Mouse (Mus musculus): ENCODE measurements at regions not wholly inside any gene's neighbourhood (a gene's known extent, or its start where the extent isn't known, plus 50 kb on each side); places are given as distances from the start of the nearest gene placed in this dataset.

DNA sequence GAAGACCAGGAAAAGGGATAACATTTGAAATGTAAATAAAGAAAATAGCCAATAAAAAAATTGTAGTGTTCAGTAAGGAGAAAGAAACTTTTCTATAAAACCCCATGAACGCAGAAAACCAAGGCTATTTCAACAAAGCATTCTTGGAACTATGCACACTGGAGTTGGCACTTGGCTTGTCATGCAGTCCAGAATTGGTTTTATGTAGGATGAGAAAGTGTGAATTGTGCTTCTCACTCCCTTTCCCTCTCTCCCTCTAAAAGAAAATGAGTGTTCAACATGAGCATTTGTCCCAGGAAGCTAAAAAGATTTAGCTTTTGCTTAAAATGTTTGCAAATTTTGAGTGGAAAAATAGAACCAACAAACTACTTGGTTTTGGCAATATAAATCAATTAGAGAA, 841.6 kb upstream of the Adam24 start:
- no peak overlapping the region for H3K27ac ChIP-seq
- no peaks in the 10 kb centered on the region for H3K36me3 ChIP-seq
- no peaks in the 10 kb centered on the region for H3K27me3 ChIP-seq
- H3K9ac ChIP-seq: no peak overlapping the region
- no peak overlapping the region for H3K4me3 ChIP-seq
- no peak overlapping the region for H3K4me2 ChIP-seq
- no peak for ATAC-seq (ENCODE audit: borderline replicate concordance, extremely low read depth, low FRiP score, low TSS enrichment)
- no peaks in the 10 kb centered on the region for H3K9me3 ChIP-seq
- WGBS: 58% methylated on average over 1 of the region's 1 CpGs
- no peaks in the 10 kb centered on the region for H3K4me1 ChIP-seq

DNA sequence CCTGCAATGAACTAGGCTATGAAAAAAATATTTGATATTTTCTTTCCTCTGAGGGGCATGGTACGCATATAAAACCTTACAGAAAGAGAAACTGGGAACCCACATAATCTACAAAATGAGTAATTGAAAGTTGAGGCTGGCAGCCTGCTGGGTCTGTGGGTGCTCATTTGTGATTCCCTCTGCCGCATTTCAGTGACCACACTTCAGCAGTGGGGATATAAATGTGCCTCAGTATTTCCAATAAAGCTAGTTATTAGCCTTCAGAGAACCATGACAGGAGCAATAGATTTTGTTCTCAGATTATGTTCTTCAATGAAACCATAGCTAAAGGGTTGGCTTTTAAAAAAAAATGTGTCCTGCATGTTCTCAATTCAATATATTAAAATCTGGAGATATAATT, 828.0 kb upstream of the Adam24 start:
- no peak overlapping the region for H3K9ac ChIP-seq
- 78% methylated on average over 2 of the region's 2 CpGs for whole genome bisulfite sequencing
- H3K36me3 ChIP-seq: no peaks in the 10 kb centered on the region
- ATAC-seq (ENCODE audit: borderline replicate concordance, extremely low read depth, low FRiP score, low TSS enrichment): no peak
- H3K4me1 ChIP-seq: no peaks in the 10 kb centered on the region
- no peaks in the 10 kb centered on the region for H3K27me3 ChIP-seq
- no peak overlapping the region for H3K4me2 ChIP-seq
- H3K4me3 ChIP-seq: no peak overlapping the region
- no peak overlapping the region for H3K27ac ChIP-seq
- no peaks in the 10 kb centered on the region for H3K9me3 ChIP-seq

DNA sequence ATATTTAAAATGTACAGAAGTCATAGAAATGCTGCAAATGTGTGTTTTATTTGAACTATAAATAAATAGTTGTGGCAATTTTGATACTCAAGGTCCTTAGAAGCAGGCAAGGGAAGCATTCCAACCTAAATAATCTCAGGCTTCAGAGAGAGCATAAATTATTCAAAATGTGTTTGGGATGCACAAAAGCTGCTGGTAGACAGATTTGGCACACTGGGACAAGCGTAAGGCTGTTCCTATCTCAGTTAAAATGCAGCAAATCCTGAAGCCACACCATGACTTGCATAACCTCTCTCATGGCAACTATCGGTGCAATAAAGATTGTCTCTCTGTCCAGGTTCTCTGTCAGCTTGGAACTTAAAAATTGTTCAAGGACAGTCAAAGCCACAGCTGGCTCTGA, 812.3 kb upstream of the Adam24 start:
- Histone ChIP-seq H3K4me3 (no peak overlapping the region), H3K36me3 (no peaks in the 10 kb centered on the region), H3K27ac (no peak overlapping the region), H3K27me3 (no peaks in the 10 kb centered on the region), H3K9ac (no peak overlapping the region), H3K9me3 (no peaks in the 10 kb centered on the region), H3K4me2 (no peak overlapping the region), H3K4me1 (no peaks in the 10 kb centered on the region)
- ATAC-seq (ENCODE audit: borderline replicate concordance, extremely low read depth, low FRiP score, low TSS enrichment): no peak; the same call in 1 of the 2 replicates
- WGBS: 57% methylated on average over 2 of the region's 2 CpGs

DNA sequence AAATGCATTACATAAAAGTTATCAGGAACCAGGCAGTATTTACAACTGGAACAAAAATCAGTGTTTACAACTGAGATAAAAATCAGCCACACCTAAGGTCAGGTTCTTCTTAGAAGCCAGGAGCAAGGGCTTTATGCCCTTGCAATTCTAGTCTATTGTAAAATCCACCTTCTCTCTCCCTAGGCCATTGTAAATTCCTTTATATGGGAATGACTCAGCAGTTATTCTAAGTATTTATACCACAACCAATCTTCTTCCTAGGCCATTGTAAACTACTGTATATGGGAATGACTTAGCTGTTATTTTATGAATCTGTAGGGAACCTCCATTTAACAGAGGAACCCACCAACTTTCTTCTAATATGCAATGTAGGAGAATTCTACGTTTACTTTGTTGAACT, 772.6 kb upstream of the Adam24 start:
- WGBS: 60% methylated on average over 1 of the region's 1 CpGs
- H3K9me3 ChIP-seq: no peaks in the 10 kb centered on the region
- H3K4me2 ChIP-seq: no peak overlapping the region
- no peaks in the 10 kb centered on the region for H3K4me1 ChIP-seq
- no peak overlapping the region for H3K4me3 ChIP-seq
- H3K36me3 ChIP-seq: no peaks in the 10 kb centered on the region
- H3K9ac ChIP-seq: no peak overlapping the region
- ATAC-seq (ENCODE audit: borderline replicate concordance, extremely low read depth, low FRiP score, low TSS enrichment): no peak
- no peak overlapping the region for H3K27ac ChIP-seq
- H3K27me3 ChIP-seq: no peaks in the 10 kb centered on the region

DNA sequence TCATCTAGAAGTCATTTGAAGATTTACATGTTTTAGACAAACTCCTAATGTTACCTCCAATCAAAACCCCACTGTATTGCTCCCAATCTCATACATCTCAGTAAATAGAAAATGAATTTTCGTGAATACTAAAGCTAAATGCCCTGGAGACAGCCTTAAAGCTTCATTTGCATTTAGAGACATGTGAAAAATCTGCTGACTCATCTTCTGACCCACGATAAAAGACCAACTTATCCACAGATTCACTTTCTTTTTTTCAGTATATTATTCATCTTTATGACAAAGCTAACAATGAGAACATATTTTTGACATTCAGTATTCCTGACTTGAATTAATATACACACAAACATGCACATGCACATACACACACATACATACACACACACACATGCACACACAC, 762.0 kb upstream of the Adam24 start:
- Histone ChIP-seq H3K4me3 (no peak overlapping the region), H3K4me2 (no peak overlapping the region), H3K36me3 (no peaks in the 10 kb centered on the region), H3K9ac (no peak overlapping the region), H3K27ac (no peak overlapping the region), H3K4me1 (no peaks in the 10 kb centered on the region), H3K9me3 (no peaks in the 10 kb centered on the region), H3K27me3 (no peaks in the 10 kb centered on the region)
- no peak for ATAC-seq (ENCODE audit: borderline replicate concordance, extremely low read depth, low FRiP score, low TSS enrichment)
- WGBS: 44% methylated on average over 2 of the region's 2 CpGs

DNA sequence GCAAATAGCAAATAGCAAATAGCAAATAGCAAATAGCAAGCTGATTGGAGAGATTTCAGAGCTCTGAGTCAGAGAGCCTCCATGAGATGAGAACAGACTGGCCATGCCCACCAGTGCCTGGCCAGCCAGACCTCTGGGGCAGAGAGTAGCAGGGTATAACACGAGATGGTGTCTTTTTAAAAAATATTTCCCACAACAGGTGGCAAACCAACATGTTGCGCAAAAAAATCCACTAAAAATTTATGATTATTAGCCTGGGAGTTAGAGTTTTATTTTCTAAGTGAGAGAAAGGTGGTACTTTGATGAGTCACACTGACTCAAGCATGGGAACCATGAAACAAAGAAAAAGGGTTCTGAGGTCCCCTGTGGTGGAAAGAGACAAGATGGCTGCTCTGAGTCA, 753.5 kb upstream of the Adam24 start:
- Histone ChIP-seq H3K9me3 (no peaks in the 10 kb centered on the region), H3K27ac (no peak overlapping the region), H3K4me1 (no peaks in the 10 kb centered on the region), H3K27me3 (no peaks in the 10 kb centered on the region), H3K36me3 (no peaks in the 10 kb centered on the region), H3K4me3 (no peak overlapping the region), H3K9ac (no peak overlapping the region), H3K4me2 (no peak overlapping the region)
- no peak for ATAC-seq (ENCODE audit: borderline replicate concordance, extremely low read depth, low FRiP score, low TSS enrichment)
- WGBS: 76% methylated on average over 2 of the region's 2 CpGs

DNA sequence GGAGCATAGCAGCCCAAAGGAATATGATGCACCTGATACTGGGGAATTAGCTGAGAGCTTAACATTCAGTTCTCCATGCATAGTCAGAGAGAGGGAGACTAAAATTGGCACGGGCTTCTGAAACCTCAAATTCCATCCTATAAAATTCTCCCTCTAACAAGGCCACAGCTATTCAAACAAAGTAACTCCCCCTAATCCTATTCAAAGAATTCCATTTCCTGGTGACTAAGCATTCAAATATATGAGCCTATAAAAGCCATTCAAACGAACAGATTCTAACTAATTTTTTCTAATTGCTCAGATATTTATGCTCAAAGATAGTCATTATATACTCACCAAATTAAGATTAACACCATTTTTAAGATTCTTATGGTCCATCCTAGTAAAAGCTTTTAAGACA, 751.1 kb upstream of the Adam24 start:
- no peak overlapping the region for H3K27ac ChIP-seq
- H3K4me2 ChIP-seq: no peak overlapping the region
- H3K27me3 ChIP-seq: no peaks in the 10 kb centered on the region
- H3K4me3 ChIP-seq: no peak overlapping the region
- H3K9me3 ChIP-seq: no peaks in the 10 kb centered on the region
- ATAC-seq (ENCODE audit: borderline replicate concordance, extremely low read depth, low FRiP score, low TSS enrichment): no peak
- no peaks in the 10 kb centered on the region for H3K4me1 ChIP-seq
- H3K36me3 ChIP-seq: no peaks in the 10 kb centered on the region
- H3K9ac ChIP-seq: no peak overlapping the region
- WGBS: 56% methylated on average over 2 of the region's 2 CpGs

DNA sequence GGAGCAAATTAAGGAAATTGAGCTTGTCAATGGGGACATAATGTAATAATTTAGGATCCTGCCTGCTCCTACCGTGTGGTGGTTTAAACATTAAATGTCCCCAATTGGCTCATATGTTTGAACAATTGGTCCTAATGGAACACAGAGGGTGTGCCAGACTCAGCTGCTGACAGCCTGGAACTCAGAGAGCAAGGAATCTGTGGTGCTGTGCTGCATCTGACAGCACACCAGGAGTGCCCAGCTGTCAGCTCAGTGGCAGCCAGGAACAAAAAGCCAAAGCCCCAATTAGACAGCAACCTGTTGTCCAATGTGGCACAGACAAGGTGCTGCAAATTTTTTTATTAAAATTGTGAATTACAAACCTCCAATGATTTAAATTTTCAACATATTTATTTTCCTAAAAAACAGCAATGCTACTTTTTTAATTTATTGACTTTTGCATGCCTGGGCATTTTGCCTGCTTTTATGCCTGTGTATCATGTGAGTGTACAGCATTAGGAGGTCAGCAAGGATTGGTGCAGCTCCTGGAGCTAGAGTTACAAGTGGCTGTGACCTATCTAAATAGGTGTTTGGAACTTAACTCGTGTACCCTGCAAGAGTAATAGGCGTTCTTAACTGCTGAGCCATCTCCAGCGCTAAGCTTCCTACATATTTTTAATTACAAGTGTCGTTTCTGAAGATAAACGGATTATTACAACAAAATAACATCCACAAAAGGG, 724.5 kb upstream of the Adam24 start:
- Histone ChIP-seq H3K4me1 (no peaks in the 10 kb centered on the region), H3K9me3 (no peaks in the 10 kb centered on the region), H3K4me3 (no peak overlapping the region), H3K9ac (no peak overlapping the region), H3K27me3 (no peaks in the 10 kb centered on the region), H3K4me2 (no peak overlapping the region), H3K27ac (no peak overlapping the region), H3K36me3 (no peaks in the 10 kb centered on the region)
- WGBS: 52% methylated on average over 6 of the region's 6 CpGs
- no peak for ATAC-seq (ENCODE audit: borderline replicate concordance, extremely low read depth, low FRiP score, low TSS enrichment)

DNA sequence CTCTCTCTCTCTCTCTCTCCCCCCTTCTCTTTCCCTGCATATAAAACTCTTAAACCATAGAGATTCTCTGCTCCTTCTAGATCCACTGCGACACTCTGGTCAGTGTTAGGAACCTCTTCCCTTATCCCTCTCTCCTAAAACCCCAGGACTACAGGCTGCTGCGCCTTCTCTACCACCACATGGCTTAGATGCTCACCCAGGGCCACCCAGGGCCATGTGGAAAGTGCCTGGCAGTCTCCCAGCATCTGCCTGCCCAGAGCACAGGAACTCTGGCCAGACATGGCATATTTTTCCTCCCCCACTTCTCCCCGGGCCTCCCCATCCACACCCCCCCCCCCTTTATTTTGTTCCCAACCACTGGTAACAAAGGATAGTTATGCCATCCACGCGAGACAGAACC, 720.4 kb upstream of the Adam24 start:
- Histone ChIP-seq H3K4me2 (no peak overlapping the region), H3K27ac (no peak overlapping the region), H3K4me1 (no peaks in the 10 kb centered on the region), H3K27me3 (no peaks in the 10 kb centered on the region), H3K36me3 (no peaks in the 10 kb centered on the region), H3K9me3 (no peaks in the 10 kb centered on the region), H3K9ac (no peak overlapping the region), H3K4me3 (no peak overlapping the region)
- WGBS: 67% methylated on average over 5 of the region's 5 CpGs
- no peak for ATAC-seq (ENCODE audit: borderline replicate concordance, extremely low read depth, low FRiP score, low TSS enrichment)

DNA sequence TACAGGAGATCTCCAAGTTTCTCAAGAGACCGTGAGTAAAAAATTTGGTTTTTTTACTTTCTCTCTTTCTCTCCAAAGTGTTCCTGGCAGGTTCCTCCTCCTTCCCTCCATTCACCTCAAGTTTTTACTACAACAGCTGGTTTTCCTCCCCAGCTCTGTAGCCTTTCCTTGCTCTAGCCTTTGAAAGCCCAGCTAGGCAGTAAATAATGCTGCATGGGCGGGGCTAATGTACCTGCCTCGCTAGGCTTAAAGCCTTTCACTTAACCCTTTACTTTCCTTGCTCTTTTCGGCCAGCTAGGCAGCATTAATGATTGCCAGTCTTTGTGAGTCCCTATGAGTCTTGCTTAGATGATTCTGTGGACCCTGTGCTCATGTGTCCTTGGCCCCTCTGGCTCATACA, 720.0 kb upstream of the Adam24 start:
- no peak for ATAC-seq (ENCODE audit: borderline replicate concordance, extremely low read depth, low FRiP score, low TSS enrichment)
- Histone ChIP-seq H3K27me3 (no peaks in the 10 kb centered on the region), H3K9me3 (no peaks in the 10 kb centered on the region), H3K4me1 (no peaks in the 10 kb centered on the region), H3K36me3 (no peaks in the 10 kb centered on the region), H3K4me2 (no peak overlapping the region), H3K9ac (no peak overlapping the region), H3K4me3 (no peak overlapping the region), H3K27ac (no peak overlapping the region)
- WGBS: 32% methylated on average over 4 of the region's 4 CpGs

DNA sequence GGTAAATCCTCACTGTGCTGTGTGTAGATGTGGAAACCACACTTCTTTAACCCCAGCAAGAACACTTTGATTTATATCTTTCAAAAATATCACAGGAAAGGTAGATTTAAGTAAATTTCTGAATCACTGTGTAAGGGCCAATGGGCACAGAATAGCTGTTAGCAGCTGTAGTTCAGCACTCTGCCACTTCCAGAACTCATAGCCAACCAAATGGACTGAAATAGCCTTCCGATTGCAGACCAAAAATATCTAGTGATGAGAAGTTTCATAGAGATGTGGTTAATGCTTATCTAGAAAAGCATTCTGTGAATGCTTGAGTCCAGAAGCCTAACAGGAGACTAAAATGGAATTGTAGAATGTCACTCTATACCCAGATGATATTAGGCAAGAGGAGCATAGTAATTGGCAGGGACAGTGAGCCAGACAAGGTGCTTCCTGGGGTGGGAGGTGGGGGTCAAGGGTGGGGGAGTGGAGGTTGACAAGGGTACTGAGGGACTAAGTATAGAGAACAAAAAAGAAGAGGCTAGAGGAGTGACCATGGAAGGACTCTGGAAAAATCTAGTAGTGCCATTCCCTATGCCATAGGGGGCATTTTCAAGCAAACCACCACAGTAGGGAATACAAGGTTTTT, 669.6 kb upstream of the Adam24 start:
- H3K36me3 ChIP-seq: no peaks in the 10 kb centered on the region
- no peak overlapping the region for H3K27ac ChIP-seq
- no peak overlapping the region for H3K4me3 ChIP-seq
- WGBS: 97% methylated on average over 1 of the region's 1 CpGs
- no peaks in the 10 kb centered on the region for H3K9me3 ChIP-seq
- ATAC-seq (ENCODE audit: borderline replicate concordance, extremely low read depth, low FRiP score, low TSS enrichment): no peak
- no peak overlapping the region for H3K9ac ChIP-seq
- no peak overlapping the region for H3K4me2 ChIP-seq
- H3K27me3 ChIP-seq: no peaks in the 10 kb centered on the region
- no peaks in the 10 kb centered on the region for H3K4me1 ChIP-seq

DNA sequence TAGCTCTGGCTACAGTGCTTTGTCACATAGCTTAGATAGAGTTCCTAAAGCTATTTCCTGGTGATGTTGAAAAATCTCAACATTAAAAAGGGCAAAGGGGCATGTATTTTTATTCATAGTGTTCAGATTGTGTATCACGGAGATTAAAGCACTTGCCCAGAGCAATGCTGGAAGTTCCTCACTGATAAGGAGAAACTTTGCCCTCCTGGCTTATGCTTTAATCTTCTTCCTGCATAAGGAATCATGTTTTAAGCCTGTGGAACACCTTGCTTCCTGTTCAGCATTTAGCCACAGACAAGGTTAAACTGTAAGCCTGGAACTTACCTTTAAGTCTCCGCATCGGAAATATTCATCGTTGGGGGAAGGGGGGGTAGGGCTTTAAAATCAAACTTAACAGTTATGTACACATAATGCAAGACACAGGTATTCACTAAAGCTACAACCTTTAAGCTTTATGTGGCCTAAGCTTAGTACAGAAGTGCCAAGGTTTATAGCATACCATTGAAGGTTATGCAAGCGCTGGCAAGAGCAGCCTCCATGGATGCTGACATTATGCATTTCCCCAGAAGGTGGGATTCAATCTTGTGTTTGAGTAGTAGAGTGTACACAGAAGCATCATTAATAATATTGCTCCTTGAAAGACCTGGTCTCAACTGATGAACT, 655.5 kb upstream of the Adam24 start:
- H3K4me2 ChIP-seq: no peak overlapping the region
- H3K9me3 ChIP-seq: no peaks in the 10 kb centered on the region
- H3K9ac ChIP-seq: no peak overlapping the region
- H3K27me3 ChIP-seq: no peaks in the 10 kb centered on the region
- no peaks in the 10 kb centered on the region for H3K36me3 ChIP-seq
- no peaks in the 10 kb centered on the region for H3K4me1 ChIP-seq
- no peak overlapping the region for H3K4me3 ChIP-seq
- ATAC-seq (ENCODE audit: borderline replicate concordance, extremely low read depth, low FRiP score, low TSS enrichment): no peak
- 69% methylated on average over 5 of the region's 5 CpGs for WGBS
- H3K27ac ChIP-seq: no peak overlapping the region

Data from lung, embryonic 15.5 days (tissue).